Mouse (Mus musculus) MN1 (cell line): ENCODE data around the gene Akap12.

Experiments used
- DNase-seq: peaks from one replicate; pipeline ENCODE4 v3.0.0-alpha.2; 2016; ENCODE audit warnings: low spot score

The Akap12 gene

DNA sequence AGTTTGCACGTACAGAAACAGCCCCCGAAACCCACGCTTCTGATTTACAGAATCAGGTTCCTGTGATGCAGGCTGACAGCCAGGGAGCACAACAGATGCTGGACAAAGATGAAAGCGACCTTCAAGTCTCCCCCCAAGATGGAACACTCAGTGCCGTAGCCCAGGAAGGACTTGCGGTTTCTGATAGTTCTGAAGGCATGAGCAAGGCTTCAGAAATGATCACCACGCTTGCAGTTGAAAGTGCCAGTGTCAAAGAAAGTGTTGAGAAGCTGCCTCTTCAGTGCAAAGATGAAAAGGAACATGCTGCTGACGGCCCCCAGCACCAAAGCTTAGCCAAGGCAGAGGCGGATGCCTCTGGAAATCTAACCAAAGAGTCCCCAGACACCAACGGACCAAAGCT, 91.3 kb downstream of the Akap12 start:
- no peak for DNase-seq

DNA sequence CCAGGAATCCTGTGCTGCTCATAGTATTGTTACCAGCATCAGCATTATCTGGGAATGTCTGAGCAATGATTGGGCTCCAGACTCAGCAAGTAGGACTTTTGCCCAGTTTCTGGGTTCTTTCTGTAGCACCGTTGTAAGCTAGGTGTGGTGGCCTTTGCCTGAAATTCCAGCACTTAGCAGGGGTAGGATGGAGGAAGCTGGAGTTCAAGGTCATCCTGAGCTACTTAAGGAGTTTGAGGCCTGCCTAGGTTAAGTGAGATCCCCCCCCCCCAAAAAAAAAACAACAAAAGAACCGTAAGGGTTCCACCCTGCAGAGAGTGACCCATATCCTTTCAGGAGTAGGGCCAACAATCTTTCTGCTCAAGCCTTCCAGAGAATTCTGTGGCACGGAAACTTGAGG, 98.4 kb downstream of the Akap12 start:
- no peak for DNase-seq

DNA sequence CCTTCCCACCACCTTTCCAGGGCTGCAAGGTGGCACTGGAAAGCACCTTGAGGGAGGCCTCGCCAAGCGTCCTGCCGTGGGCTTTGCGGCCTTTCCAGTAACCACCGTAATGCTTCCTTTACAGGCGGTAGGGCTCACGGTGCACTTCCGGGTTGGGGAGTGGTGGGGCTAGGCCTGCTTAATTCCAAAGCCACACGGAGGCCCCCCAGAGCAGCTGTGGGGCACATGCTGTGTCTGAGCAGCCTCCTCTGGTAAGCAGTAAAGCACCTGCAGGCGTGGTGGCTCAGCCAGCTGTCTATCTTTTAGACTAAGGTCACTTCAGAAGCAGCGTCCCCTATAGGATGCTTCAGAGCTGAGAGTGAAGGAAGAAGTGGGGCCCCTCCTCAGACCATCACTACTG, 103.9 kb downstream of the Akap12 start:
- no peak for DNase-seq

- peak; percentile 74 for DNase-seq
Measured at GRCm38 (mm10) chr10:4372011-4372410, 105.8 kb downstream of the Akap12 start.

GRCm38 (mm10) chr10:4373558-4373957, 107.4 kb downstream of the Akap12 start:
- no peak for DNase-seq

GRCm38 (mm10) chr10:4374239-4374638, 108.1 kb downstream of the Akap12 start:
- no peak for DNase-seq

DNA sequence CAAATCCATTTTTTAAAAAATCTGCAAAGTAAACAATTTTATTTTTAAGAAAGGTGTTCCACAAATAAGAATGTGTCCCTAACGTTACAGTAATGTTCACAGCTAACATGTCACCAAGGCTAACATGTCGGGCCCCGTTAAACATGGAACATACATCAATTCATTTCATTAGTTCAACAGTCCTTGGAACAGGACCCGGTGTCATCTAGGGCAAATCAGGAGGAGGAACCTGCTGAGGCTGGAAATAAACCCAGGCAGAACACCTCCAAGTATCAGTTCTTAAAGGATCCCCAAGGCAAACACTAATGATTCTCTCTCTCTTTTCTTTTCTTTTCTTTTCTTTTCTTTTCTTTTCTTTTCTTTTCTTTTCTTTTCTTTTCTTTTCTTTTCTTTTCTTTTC, 108.6 kb downstream of the Akap12 start:
- no peak for DNase-seq

GRCm38 (mm10) chr10:4375267-4375666, 109.1 kb downstream of the Akap12 start:
- no peak for DNase-seq

DNA sequence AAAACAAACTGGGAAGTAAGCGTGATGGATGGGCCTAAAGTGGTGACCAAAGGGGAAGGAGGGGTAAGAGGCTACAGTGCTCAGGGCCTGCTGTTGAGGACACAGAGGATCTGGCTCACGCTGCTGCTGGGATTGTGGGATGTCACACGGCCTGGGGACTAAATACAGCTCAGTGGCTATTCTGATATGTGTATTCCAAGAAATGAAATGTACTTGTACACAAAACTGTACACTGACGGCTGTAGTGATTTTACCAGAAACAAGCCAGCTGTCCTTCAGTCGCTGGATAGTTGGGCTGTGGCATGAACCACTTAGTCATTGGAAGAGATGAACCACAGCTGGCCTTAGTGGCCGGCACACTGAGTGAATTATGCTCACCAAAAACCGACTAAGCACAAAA, 110.3 kb downstream of the Akap12 start:
- DNase-seq: no peak

- DNase-seq: no peak
Measured at GRCm38 (mm10) chr10:4376931-4377330, 110.8 kb downstream of the Akap12 start.

DNA sequence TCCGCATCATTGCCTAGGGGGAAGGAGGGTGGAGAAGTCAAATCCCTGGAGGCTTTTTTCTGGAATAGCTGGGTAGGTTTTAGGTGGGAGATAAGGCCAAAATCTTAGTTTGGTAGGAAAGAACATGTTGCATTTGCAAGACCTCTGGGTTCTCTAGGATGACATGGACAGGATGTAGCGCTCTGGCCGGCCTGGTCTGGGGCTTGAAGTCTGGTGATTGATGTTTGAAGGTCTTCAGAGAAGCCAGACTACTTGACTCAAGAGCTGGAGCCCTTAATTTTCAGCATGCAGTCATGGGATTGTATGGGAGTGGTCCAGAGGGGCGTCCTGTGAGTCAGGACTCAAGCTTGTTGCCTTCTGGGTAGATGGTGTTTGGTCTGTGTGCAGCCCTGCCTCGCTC, 114.6 kb downstream of the Akap12 start:
- no peak for DNase-seq

GRCm38 (mm10) chr10:4384244-4384643, 118.1 kb downstream of the Akap12 start:
- DNase-seq: no peak

- DNase-seq: peak; percentile 99
Measured at GRCm38 (mm10) chr10:4386609-4387591, 120.7 kb downstream of the Akap12 start.

GRCm38 (mm10) chr10:4387701-4388383, 121.7 kb downstream of the Akap12 start, which contains the start of gene Zbtb2:
Gene Zbtb2 (minus strand): TSS chr10:4388108.
- DNase-seq: peak; percentile 73

DNA sequence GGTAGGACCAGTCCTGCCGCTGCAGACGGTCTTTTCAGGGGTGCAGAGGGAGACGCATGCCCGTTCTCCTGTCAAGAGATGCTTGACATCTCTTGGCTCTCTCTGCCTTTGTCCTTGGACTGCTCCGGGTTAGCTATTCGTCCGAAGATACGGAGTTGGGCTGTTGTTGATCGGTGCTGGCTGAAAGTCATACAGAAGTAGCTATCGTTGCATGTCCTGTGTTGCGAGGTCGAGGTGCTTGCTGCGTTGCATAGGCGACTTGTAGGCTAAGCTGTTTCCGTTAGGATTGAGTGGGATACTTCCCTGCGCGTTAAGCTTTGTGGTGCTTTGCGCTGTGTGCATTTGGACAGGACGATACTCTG, 122.2 kb downstream of the Akap12 start:
- DNase-seq: no peak

GRCm38 (mm10) chr10:4389036-4389435, 122.9 kb downstream of the Akap12 start:
- no peak for DNase-seq

GRCm38 (mm10) chr10:4389461-4390112, 123.4 kb downstream of the Akap12 start:
- DNase-seq: no peak

DNA sequence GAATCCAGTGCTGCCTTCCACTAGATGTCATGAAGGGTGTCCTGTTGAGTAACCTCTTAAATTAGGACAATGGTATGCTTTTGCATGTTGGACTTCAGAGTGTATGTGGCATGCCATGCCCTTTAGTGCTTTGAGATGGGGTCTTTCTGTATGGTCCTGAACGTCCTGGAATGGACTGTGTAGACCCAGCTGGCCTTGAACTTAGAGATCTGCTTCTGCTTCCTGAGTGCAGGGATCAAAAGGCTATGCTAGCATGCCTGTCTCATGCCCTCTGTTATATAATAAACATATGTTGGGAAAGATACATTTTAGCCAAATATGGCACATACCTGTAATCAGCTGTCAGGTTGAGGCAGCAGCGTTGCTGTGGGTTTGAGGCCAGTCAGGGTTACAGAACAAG, 124.4 kb downstream of the Akap12 start:
- DNase-seq: no peak

DNA sequence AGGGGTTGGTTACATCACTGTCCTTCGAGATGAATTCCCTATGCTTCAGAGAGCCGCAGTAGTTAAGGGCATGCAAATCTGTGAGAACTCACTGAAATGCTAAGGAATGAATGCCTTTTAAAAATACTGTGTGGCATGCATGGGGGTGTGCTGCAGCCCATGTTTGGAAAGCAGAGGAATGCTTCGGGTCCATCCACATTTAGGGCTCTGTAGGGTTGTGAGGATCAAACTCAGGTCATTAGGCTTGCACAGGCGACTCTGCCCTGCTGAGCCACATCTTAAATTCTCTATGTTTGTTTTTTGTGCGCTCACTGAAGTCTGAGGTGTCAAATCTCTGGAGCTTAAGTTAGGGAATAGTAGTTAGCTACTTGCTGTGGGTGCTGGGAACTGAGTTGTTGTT, 124.9 kb downstream of the Akap12 start:
- DNase-seq: no peak

DNA sequence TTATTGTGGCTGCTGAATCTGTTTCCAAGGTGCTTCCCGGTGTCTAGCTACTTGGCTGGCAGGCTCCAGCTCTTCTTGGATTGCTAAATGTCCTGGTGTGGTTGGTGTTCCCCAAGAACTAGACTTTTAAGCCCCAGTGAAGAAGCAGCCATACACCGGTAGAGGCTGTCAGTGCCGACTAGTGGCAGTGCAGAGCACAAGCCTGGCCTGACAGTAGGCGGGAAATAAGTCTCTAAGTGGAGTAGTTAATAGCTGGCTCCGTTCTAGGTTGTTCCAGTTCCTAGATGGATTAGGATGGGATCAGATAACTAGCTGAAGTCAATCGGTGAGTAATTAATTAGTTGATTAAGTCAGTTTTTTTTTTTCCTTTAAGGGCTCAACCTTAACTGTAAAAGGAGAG, 125.7 kb downstream of the Akap12 start:
- DNase-seq: peak; percentile 66

DNA sequence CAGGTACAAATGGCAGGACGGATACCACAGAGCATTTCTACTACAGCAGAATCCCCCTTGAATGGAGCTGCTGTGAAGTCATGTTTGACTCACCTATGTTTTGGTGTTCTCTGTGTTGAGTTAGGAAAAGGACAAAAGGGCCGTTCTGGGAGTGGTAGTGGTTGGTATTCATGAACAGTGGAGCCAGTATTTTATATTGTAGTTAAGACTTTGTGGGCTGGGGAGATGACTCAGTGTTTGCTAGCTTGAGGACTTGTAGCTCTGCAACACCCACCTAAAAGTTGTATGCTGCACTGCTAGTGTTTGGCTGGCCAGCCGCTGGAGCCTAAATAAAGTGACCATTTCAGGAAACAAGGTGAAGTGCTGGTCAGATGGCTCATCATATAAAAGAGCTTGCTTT, 129.1 kb downstream of the Akap12 start:
- no peak for DNase-seq

DNA sequence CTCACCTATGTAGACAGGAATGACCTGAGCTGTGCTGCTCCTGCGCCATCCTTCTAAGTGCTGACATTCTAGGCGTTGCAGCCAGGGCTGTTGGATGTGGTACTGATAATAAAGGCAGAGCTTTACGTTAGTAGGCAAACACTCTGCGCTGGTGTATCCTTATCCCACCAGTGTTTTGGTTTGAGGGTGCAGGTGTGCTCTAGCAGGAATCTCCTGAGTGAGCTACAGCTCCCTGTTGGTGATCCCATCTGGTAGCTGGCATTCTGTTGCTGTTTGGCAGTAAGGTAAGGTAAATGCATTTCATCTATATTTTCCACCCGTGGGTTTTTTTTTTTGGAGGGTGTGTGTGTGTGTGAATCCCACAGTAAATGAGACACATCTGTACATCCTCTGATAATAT, 131.9 kb downstream of the Akap12 start:
- no peak for DNase-seq
